Mouse (Mus musculus) kidney, embryonic 16.5 days (tissue): ENCODE results near the gene Abi1. TPM values are rescaled to one million over a fixed set of nuclear protein-coding genes. Genes with fewer than 3 reads are reported as not detected.

Experiments used
- ATAC-seq: fragments of 200-750 bp; cut with Nextera tagmentation; 2 replicates; pipeline ENCODE4 v1.8.0; 2017; ENCODE audit warnings: moderate TSS enrichment; ENCODE audit not compliant: low FRiP score, low TSS enrichment
- H3K27ac ChIP-seq: fragments of 300-500 bp; sonication (generic); 2 replicates; pipeline ENCODE4 v1.5.1; 2014; ENCODE audit warnings: low read length
- H3K27me3 ChIP-seq: fragments of 300-500 bp; sonication (generic); 2 replicates; pipeline ENCODE4 v1.6.1; 2014; ENCODE audit warnings: low read length, control low read depth, mixed read lengths; ENCODE audit not compliant: insufficient read depth
- H3K36me3 ChIP-seq: fragments of 300-500 bp; sonication (generic); 2 replicates; pipeline ENCODE4 v1.6.1; 2014; ENCODE audit warnings: low read length, control low read depth, mixed read lengths; ENCODE audit not compliant: insufficient read depth
- H3K4me1 ChIP-seq: fragments of 300-500 bp; sonication (generic); 2 replicates; pipeline ENCODE4 v1.6.1; 2014; ENCODE audit warnings: low read length, control low read depth, mixed read lengths; ENCODE audit not compliant: insufficient read depth
- H3K4me2 ChIP-seq: fragments of 300-500 bp; sonication (generic); replicated peaks from 2 replicates; pipeline ENCODE4 v1.6.1; 2014; ENCODE audit warnings: low read depth, low read length
- H3K4me3 ChIP-seq: fragments of 300-500 bp; sonication (generic); 2 replicates; pipeline ENCODE4 v1.5.1; 2014; ENCODE audit warnings: mild to moderate bottlenecking, low read length
- H3K9ac ChIP-seq: fragments of 300-500 bp; sonication (generic); replicated peaks from 2 replicates; pipeline ENCODE4 v1.6.1; 2014; ENCODE audit warnings: low read length
- H3K9me3 ChIP-seq: fragments of 300-500 bp; sonication (generic); 2 replicates; pipeline ENCODE4 v1.6.1; 2016; ENCODE audit warnings: low read length, control low read depth
- WGBS: fragments of 180-500 bp; shearing (Covaris S2); extraction: QIAGEN DNeasy Blood & Tissue Kit; methylation state at CpG from one replicate; pipeline ENCODE4 v1.1.7; 2014; 5-methylcytosine and 5-hydroxymethylcytosine counted together
- polyA plus RNA-seq: library from polyadenylated mRNA; unstranded; fragments of >200 nt; fragmentation: Nextera tagmentation; extraction: Ambion mirVana; gene quantifications from 2 replicates; pipeline ENCODE4 v1.2.1, GENCODE M21; 2015

Abi1 gene
- polyA plus RNA-seq: 51.4 and 52.5 TPM in 2 replicates

DNA sequence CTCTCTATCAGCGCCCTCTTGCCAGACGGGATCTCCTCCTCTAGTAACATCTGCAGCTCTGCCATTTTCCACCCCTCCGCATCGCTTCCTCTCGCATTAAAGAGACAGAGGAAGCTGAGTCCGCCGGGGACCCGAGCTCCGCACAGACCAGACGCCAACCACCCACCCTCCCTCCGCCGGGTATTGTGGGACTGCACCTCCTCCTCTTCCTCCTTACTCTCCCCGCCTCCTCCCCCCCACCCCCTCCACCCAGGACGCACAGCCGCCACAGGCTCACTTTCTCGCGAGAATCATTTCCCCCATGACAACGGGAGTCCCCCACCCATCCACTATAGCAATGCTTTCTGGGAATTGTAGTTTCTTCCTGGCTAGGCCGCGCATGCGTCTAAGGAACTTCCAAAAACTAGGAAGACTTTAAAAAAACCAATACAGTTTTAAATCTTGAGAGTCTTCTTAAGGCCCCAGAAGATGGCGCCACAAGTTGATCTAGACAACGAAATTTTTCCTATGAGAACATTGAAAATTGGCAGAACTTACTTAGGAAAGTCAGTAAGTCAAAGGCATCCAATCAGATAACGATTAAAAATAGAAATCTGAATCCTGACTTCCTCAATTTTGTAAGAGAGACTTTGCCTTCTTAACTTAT lies at the start of gene Abi1:
Gene Abi1, minus strand, starts transcription at position 241 of the 646 bp plus-strand sequence.
- peaks cover 16% of the 10 kb centered on the region for H3K4me1 ChIP-seq
- 2% methylated on average over 24 of the region's 24 CpGs for WGBS
- H3K9ac ChIP-seq: peak within 1 kb of the TSS; percentile 98
- H3K4me3 ChIP-seq: peak within 1 kb of the TSS; percentile 97
- peak within 1 kb of the TSS; percentile 77 for H3K4me2 ChIP-seq
- no peaks in the 10 kb centered on the region for H3K27me3 ChIP-seq
- peak; percentile 97 for ATAC-seq
- H3K27ac ChIP-seq: peak within 1 kb of the TSS; percentile 97
- H3K36me3 ChIP-seq: no peaks in the 10 kb centered on the region
- H3K9me3 ChIP-seq: no peaks in the 10 kb centered on the region

DNA sequence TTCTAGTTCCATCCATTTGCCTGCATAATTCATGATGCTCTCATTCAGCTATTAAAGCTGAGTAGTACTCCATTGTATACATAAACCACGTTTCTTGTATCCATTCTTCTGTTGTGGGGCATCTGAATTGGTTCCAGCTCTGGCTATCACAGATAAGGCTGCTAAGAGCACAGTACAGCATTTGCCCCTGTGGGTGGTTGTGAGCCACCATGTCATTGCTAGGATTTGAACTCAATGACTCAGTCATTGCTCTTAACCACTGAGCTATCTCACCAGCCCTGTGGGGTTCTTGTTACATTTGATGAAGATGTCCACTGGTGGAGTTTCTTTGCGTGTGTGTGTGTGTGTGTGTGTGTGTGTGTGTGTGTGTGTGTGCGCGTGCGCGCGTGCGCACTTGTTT lies 44.5 kb upstream of the Abi1 start:
- Histone ChIP-seq H3K36me3 (peaks cover 24% of the 10 kb centered on the region), H3K27ac (no peak overlapping the region), H3K4me1 (no peaks in the 10 kb centered on the region), H3K27me3 (no peaks in the 10 kb centered on the region), H3K4me2 (no peak overlapping the region), H3K4me3 (no peak overlapping the region), H3K9ac (no peak overlapping the region), H3K9me3 (no peaks in the 10 kb centered on the region)
- 92% methylated on average over 8 of the region's 8 CpGs for WGBS
- no peak for ATAC-seq

GRCm38 (mm10) chr2:23078588-23078987 lies 38.5 kb upstream of the Abi1 start:
- H3K27ac ChIP-seq: no peak overlapping the region
- H3K9me3 ChIP-seq: no peaks in the 10 kb centered on the region; the same call in 1 of the 2 replicates
- H3K36me3 ChIP-seq: peaks cover 36% of the 10 kb centered on the region
- H3K4me2 ChIP-seq: no peak overlapping the region
- WGBS: 95% methylated on average over 2 of the region's 2 CpGs
- no peaks in the 10 kb centered on the region for H3K27me3 ChIP-seq
- no peak for ATAC-seq
- H3K9ac ChIP-seq: no peak overlapping the region
- no peak overlapping the region for H3K4me3 ChIP-seq
- no peaks in the 10 kb centered on the region for H3K4me1 ChIP-seq

DNA sequence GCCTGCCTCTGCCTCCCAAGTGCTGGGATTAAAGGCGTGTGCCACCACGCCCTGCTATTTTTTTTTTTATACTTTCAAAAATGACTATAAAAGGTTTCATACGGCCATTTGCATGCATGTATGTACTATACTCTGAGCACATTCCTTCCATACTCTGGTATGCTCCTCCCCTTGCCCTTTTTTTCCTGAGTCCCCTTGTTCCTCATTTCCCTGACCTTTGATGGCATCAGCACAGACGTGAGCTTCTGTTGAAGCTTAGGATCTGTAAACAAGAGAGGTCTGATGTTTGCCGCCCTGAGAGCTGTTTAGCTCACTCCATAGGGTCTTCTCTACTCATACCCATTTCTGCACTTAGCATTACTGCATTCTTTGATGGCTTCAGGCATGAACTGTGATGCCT lies 37.7 kb upstream of the Abi1 start:
- H3K9ac ChIP-seq: no peak overlapping the region
- 93% methylated on average over 5 of the region's 5 CpGs for WGBS
- no peak overlapping the region for H3K4me3 ChIP-seq
- H3K4me1 ChIP-seq: no peaks in the 10 kb centered on the region
- H3K4me2 ChIP-seq: no peak overlapping the region
- H3K27ac ChIP-seq: no peak overlapping the region
- peaks cover 33% of the 10 kb centered on the region for H3K36me3 ChIP-seq
- no peaks in the 10 kb centered on the region for H3K27me3 ChIP-seq
- H3K9me3 ChIP-seq: no peaks in the 10 kb centered on the region; the same call in 1 of the 2 replicates
- no peak for ATAC-seq

DNA sequence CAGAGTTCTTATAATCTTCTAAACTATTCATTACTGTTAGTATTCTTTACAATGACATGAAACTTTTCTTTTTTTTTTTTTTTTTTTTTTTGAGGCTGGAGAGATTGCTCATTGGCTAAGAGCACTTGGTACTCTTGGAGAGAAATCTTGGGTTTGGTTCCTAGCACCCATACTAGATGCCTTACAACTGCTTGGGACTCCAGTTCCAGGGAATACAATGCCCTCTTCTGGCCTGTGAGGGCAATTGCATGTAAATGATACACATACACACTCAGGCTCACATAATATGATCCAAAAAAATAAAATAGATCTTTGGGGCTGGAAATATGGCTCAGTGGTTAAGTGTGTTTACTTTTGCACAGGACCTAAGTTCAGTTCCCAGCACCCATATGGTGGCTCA lies 36.7 kb upstream of the Abi1 start:
- H3K4me3 ChIP-seq: no peak overlapping the region
- no peaks in the 10 kb centered on the region; the same call in 1 of the 2 replicates for H3K9me3 ChIP-seq
- no peaks in the 10 kb centered on the region for H3K27me3 ChIP-seq
- no peak overlapping the region for H3K27ac ChIP-seq
- no peak overlapping the region for H3K4me2 ChIP-seq
- no peaks in the 10 kb centered on the region for H3K4me1 ChIP-seq
- no peak overlapping the region for H3K9ac ChIP-seq
- H3K36me3 ChIP-seq: peaks cover 29% of the 10 kb centered on the region
- no peak for ATAC-seq

DNA sequence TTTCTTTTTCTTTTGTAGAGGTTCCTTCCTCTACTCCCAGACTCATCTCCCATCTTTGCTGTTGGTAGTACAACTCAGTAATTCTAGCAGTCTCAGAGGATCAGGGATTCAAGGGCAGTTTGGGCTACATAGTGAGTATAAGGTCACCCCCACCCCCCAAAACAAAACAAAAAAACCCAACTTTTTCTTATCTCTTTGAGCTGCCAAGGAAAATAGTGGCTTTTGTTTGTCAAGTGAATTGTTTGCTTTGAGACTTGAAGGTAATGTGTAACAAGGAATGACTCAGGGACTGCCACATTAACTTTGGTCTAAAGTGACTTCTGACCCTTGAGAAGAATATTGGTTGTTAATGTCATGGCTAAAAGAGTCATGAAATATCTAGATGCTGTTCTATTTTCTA lies 35.8 kb upstream of the Abi1 start:
- Histone ChIP-seq H3K9me3 (no peaks in the 10 kb centered on the region; the same call in 1 of the 2 replicates), H3K36me3 (peaks cover 21% of the 10 kb centered on the region), H3K9ac (no peak overlapping the region), H3K27me3 (no peaks in the 10 kb centered on the region), H3K4me1 (no peaks in the 10 kb centered on the region), H3K4me2 (no peak overlapping the region), H3K4me3 (no peak overlapping the region), H3K27ac (no peak overlapping the region)
- no peak for ATAC-seq

DNA sequence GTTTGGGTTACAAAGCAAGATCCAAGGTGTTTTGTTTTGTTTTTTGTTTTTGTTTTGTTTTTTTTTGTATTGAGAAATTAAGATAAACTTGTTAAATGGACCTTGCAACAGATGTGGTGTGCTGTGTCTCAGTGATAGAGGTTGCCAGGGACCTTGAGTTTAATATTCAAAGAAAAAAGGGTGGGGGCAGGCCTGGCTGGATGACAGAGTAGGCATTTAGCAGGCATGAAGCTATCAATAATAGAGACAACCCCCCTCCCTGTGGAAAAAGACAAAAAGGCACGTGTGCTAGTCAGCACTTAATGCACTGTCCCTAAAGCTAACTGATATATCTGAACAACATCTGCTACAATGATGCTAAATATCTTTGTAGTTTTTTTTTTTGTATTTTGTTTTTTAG lies 31.4 kb upstream of the Abi1 start:
- no peak overlapping the region for H3K27ac ChIP-seq
- no peak overlapping the region for H3K4me2 ChIP-seq
- H3K36me3 ChIP-seq: 0 out of 2 replicates have a peak, but pooled peaks cover 6% of the 10 kb centered on the region
- H3K9me3 ChIP-seq: no peaks in the 10 kb centered on the region; the same call in 1 of the 2 replicates
- H3K9ac ChIP-seq: no peak overlapping the region
- ATAC-seq: no peak
- H3K27me3 ChIP-seq: no peaks in the 10 kb centered on the region
- no peaks in the 10 kb centered on the region for H3K4me1 ChIP-seq
- 62% methylated on average over 1 of the region's 1 CpGs for WGBS
- no peak overlapping the region for H3K4me3 ChIP-seq

- H3K4me1 ChIP-seq: no peaks in the 10 kb centered on the region
- H3K27me3 ChIP-seq: no peaks in the 10 kb centered on the region
- no peak for ATAC-seq
- H3K4me3 ChIP-seq: no peak overlapping the region
- 92% methylated on average over 2 of the region's 2 CpGs for WGBS
- no peaks in the 10 kb centered on the region for H3K9me3 ChIP-seq
- H3K4me2 ChIP-seq: no peak overlapping the region
- H3K36me3 ChIP-seq: no peaks in the 10 kb centered on the region
- H3K9ac ChIP-seq: no peak overlapping the region
- H3K27ac ChIP-seq: no peak overlapping the region
These were observed 30.4 kb upstream of the Abi1 start for GRCm38 (mm10) chr2:23070491-23070890.

- Histone ChIP-seq H3K4me1 (no peaks in the 10 kb centered on the region), H3K9ac (peak overlapping the region; percentile 90), H3K4me2 (peak overlapping the region; percentile 98), H3K4me3 (peak overlapping the region; percentile 80), H3K27ac (peak overlapping the region; percentile 98), H3K36me3 (no peaks in the 10 kb centered on the region), H3K9me3 (no peaks in the 10 kb centered on the region), H3K27me3 (no peaks in the 10 kb centered on the region)
- under 1% methylated on average over 50 of the region's 50 CpGs for WGBS
- ATAC-seq: peak; percentile 92
These were observed 29.1 kb upstream of the Abi1 start for GRCm38 (mm10) chr2:23068894-23069744.

DNA sequence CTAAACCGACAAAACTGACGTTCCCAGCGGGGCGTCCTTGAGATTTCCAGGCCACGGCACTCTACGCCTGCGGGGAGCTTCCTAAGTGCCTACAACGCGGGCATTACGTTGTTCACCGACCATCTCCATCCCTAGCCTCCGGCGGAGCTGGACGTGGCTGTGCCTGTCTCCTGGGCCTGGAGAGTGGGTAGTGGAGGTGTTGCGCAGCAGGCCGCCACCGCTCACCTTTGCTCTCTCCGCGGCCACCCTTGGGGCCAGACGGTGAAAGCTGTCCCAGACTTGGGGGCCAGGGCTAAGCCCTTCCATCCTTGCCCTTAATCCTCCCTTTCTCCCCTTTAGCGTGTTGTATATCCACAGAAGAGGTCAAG lies 28.3 kb upstream of the Abi1 start:
- Histone ChIP-seq H3K9me3 (no peaks in the 10 kb centered on the region), H3K27ac (peak overlapping the region; percentile 98), H3K4me3 (peak overlapping the region; percentile 80), H3K9ac (peak overlapping the region; percentile 90), H3K27me3 (no peaks in the 10 kb centered on the region), H3K4me2 (peak overlapping the region; percentile 98), H3K4me1 (no peaks in the 10 kb centered on the region), H3K36me3 (no peaks in the 10 kb centered on the region)
- peak; percentile 81 for ATAC-seq
- WGBS: under 1% methylated on average over 21 of the region's 21 CpGs
